Comparison of ENCODE assay signal across 8 mouse cellular contexts in genomic region chr5:62765784-62766701, GRCm38 (mm10). TPM values are rescaled to one million over a fixed set of nuclear protein-coding genes. Genes with fewer than 3 reads are reported as not detected.
DNase-seq lines count a peak whose midpoint lies in the region; ATAC-seq and TF ChIP-seq lines count a peak whose summit lies in the region.

Gene Arap2 (minus strand): TSS chr5:62766159.

- ATAC-seq in cerebellum, adult (ENCODE audit: insufficient number of reproducible peaks, low FRiP score, low TSS enrichment), result peak; percentile 32; the same call in 1 of the 2 replicates
- peak; percentile 85 for ATAC-seq in heart, embryonic 14.5 days (ENCODE audit: insufficient number of reproducible peaks, insufficient read depth, low FRiP score, low read depth)
- ATAC-seq in kidney, postnatal 0 days (replicated peaks; ENCODE audit: low FRiP score, low read depth), result peak; percentile 94
- ATAC-seq in liver, embryonic 14.5 days (ENCODE audit: insufficient read depth), result peak; percentile 73
- ATAC-seq in stomach, embryonic 14.5 days (ENCODE audit: insufficient number of reproducible peaks, insufficient read depth, low FRiP score, low read depth), result peak; percentile 89

- peak within 1 kb of the TSS; percentile 76 for H3K9ac ChIP-seq in heart, embryonic 14.5 days (ENCODE audit: low read length)
- peak within 1 kb of the TSS; percentile 63 for H3K9ac ChIP-seq in kidney, postnatal 0 days (ENCODE audit: low read depth, low read length)
- 0 out of 2 replicates have a peak within 1 kb of the TSS, but pooled peaks have one; percentile 28 for H3K9ac ChIP-seq in liver, embryonic 14.5 days (replicated peaks)
- peak within 1 kb of the TSS; percentile 45 for H3K9ac ChIP-seq in stomach, embryonic 14.5 days (replicated peaks; ENCODE audit: low read depth, low read length)

- H3K36me3 ChIP-seq in forebrain, embryonic 10.5 days (replicated peaks), result no peaks in the 10 kb centered on the region
- H3K36me3 ChIP-seq in heart, embryonic 14.5 days (ENCODE audit: control insufficient read depth, insufficient read depth, low read length), result no peaks in the 10 kb centered on the region
- no peaks in the 10 kb centered on the region for H3K36me3 ChIP-seq in kidney, postnatal 0 days (ENCODE audit: insufficient read depth, low read length)
- H3K36me3 ChIP-seq in liver, embryonic 14.5 days (replicated peaks; ENCODE audit: control insufficient read depth, insufficient read depth, low read depth), result no peaks in the 10 kb centered on the region
- H3K36me3 ChIP-seq in stomach, embryonic 14.5 days (ENCODE audit: control insufficient read depth, insufficient read depth, low read length), result no peaks in the 10 kb centered on the region

- no peaks in the 10 kb centered on the region for H3K9me3 ChIP-seq in forebrain, embryonic 10.5 days
- H3K9me3 ChIP-seq in heart, embryonic 14.5 days (ENCODE audit: control insufficient read depth, low read length), result no peaks in the 10 kb centered on the region
- H3K9me3 ChIP-seq in kidney, postnatal 0 days (replicated peaks; ENCODE audit: low read length), result no peaks in the 10 kb centered on the region
- H3K9me3 ChIP-seq in liver, embryonic 14.5 days (ENCODE audit: control insufficient read depth, low read length), result no peaks in the 10 kb centered on the region
- H3K9me3 ChIP-seq in stomach, embryonic 14.5 days (ENCODE audit: control insufficient read depth, low read depth, low read length), result no peaks in the 10 kb centered on the region

- H3K4me1 ChIP-seq in forebrain, embryonic 10.5 days, result 0 out of 2 replicates have a peak, but pooled peaks cover 4% of the 10 kb centered on the region
- peaks cover 7 to 15% of the 10 kb centered on the region in 2 experiments for H3K4me1 ChIP-seq in heart, embryonic 14.5 days (ENCODE audit: control insufficient read depth in 2 of 2, insufficient read depth in 2 of 2, low read length in 2 of 2)
- H3K4me1 ChIP-seq in kidney, postnatal 0 days (replicated peaks; ENCODE audit: insufficient read depth, low read length), result no peaks in the 10 kb centered on the region
- H3K4me1 ChIP-seq in liver, embryonic 14.5 days (replicated peaks; ENCODE audit: control insufficient read depth in 2 of 2, insufficient read depth in 2 of 2, low read length in 1 of 2), result peaks cover 0 to 9% of the 10 kb centered on the region in 2 experiments; a peak in 3 of 4 replicates
- 0 out of 2 replicates have a peak, but pooled peaks cover 7% of the 10 kb centered on the region for H3K4me1 ChIP-seq in stomach, embryonic 14.5 days (ENCODE audit: control insufficient read depth, insufficient read depth, low read length)

- WGBS in forebrain, embryonic 10.5 days, result 3% methylated on average over 100 of the region's 106 CpGs
- WGBS in heart, embryonic 14.5 days, result under 1% methylated on average over 95 of the region's 106 CpGs
- under 1% methylated on average over 88 of the region's 106 CpGs for WGBS in kidney, postnatal 0 days
- WGBS in liver, embryonic 14.5 days (ENCODE audit: insufficient replicate concordance), result under 1% methylated on average over 83 of the region's 106 CpGs
- WGBS in stomach, embryonic 14.5 days, result under 1% methylated on average over 86 of the region's 106 CpGs

- H3K4me2 ChIP-seq in heart, embryonic 14.5 days (ENCODE audit: low read length), result peak within 1 kb of the TSS; percentile 74
- peak within 1 kb of the TSS; percentile 85 for H3K4me2 ChIP-seq in kidney, postnatal 0 days (ENCODE audit: low read length)
- peak within 1 kb of the TSS; percentile 57 for H3K4me2 ChIP-seq in liver, embryonic 14.5 days (ENCODE audit: low read depth)
- peak within 1 kb of the TSS; percentile 69 for H3K4me2 ChIP-seq in stomach, embryonic 14.5 days (replicated peaks; ENCODE audit: low read depth, low read length)

- H3K27ac ChIP-seq in forebrain, embryonic 10.5 days, result peak within 1 kb of the TSS; percentile 78
- 0 out of 4 replicates have a peak within 1 kb of the TSS, but pooled peaks of 1 of the 2 experiments have one; percentile 2 for H3K27ac ChIP-seq in heart, embryonic 14.5 days (replicated peaks in 1 of 2; ENCODE audit: control insufficient read depth in 1 of 2, insufficient read depth in 1 of 2, low read depth in 2 of 2, low read length in 2 of 2)
- H3K27ac ChIP-seq in kidney, postnatal 0 days, result peak within 1 kb of the TSS; percentile 50; the same call in 1 of the 2 replicates
- H3K27ac ChIP-seq in liver, embryonic 14.5 days, result no peak within 1 kb of the TSS
- peak within 1 kb of the TSS; percentile 55; the same call in 1 of the 2 replicates for H3K27ac ChIP-seq in stomach, embryonic 14.5 days (ENCODE audit: low read length)

- H3K27me3 ChIP-seq in forebrain, embryonic 10.5 days (ENCODE audit: poor library complexity, severe bottlenecking), result peaks cover 24% of the 10 kb centered on the region
- H3K27me3 ChIP-seq in heart, embryonic 14.5 days (ENCODE audit: control insufficient read depth, insufficient read depth, low read length), result no peaks in the 10 kb centered on the region
- no peaks in the 10 kb centered on the region for H3K27me3 ChIP-seq in kidney, postnatal 0 days (ENCODE audit: insufficient read depth, low read length)
- H3K27me3 ChIP-seq in liver, embryonic 14.5 days (ENCODE audit: control insufficient read depth, insufficient read depth, low read length), result peaks cover 9% of the 10 kb centered on the region
- no peaks in the 10 kb centered on the region for H3K27me3 ChIP-seq in stomach, embryonic 14.5 days (ENCODE audit: control insufficient read depth, insufficient read depth, low read length)

- TF ChIP-seq CTCF in kidney, postnatal 0 days (IDR thresholded peaks at IDR 0.05; ENCODE audit: low read depth), result no peak
- no peak for TF ChIP-seq CTCF in liver, embryonic 14.5 days (IDR thresholded peaks at IDR 0.05; ENCODE audit: low read depth)

- DNase-seq in cerebellum, adult 9-10 months, result no peak
- peak; percentile 17 for DNase-seq in forebrain, embryonic 10.5 days (ENCODE audit: extremely low spot score, low spot score)
- peak; percentile 60 for DNase-seq in kidney, postnatal 0 days (ENCODE audit: low spot score)
- DNase-seq in liver, embryonic 14.5 days (ENCODE audit: low read depth in 3 of 3, low spot score in 3 of 3), result no peak
- DNase-seq in natural killer cell, adult 2 months (ENCODE audit: low spot score in 2 of 2), result peak; percentile 43 to 74

- TF ChIP-seq EP300 in liver, embryonic 14.5 days (IDR thresholded peaks at IDR 0.05; ENCODE audit: low read depth), result no peak

- peak within 1 kb of the TSS; percentile 71 for H3K4me3 ChIP-seq in forebrain, embryonic 10.5 days
- H3K4me3 ChIP-seq in heart, embryonic 14.5 days (ENCODE audit: control insufficient read depth in 1 of 2, insufficient read depth in 1 of 2, low read depth in 1 of 2, low read length in 2 of 2), result peak within 1 kb of the TSS; percentile 69 to 87
- H3K4me3 ChIP-seq in kidney, postnatal 0 days (replicated peaks; ENCODE audit: low read depth, low read length), result peak within 1 kb of the TSS; percentile 62
- H3K4me3 ChIP-seq in liver, embryonic 14.5 days (ENCODE audit: insufficient read depth in 1 of 2, low read depth in 2 of 2, low read length in 2 of 2), result peak within 1 kb of the TSS; percentile 52 to 59
- H3K4me3 ChIP-seq in stomach, embryonic 14.5 days (ENCODE audit: low read depth, low read length), result peak within 1 kb of the TSS; percentile 53

RNA-seq across cellular contexts. Expression of gene Arap2, which starts in this region (rescaled TPM):
- polyA plus RNA-seq in forebrain, embryonic 10.5 days (2016; fragmentation: Nextera tagmentation; extraction: Ambion mirVana), result 1.4 and 2.1 TPM in 2 replicates
- polyA plus RNA-seq in heart, embryonic 14.5 days (2014; fragmentation: Nextera tagmentation; extraction: Ambion mirVana), result 2.9 and 4.9 TPM in 2 replicates
- 5.4 and 9.5 TPM in 2 replicates for polyA plus RNA-seq in kidney, postnatal 0 days (2015; fragmentation: Nextera tagmentation; extraction: Ambion mirVana)
- polyA plus RNA-seq in liver, embryonic 14.5 days (2012; rRNA removed), result 0.82 and 1.1 TPM in 2 replicates
- polyA plus RNA-seq in liver, embryonic 14.5 days (2014; fragmentation: Nextera tagmentation; extraction: Ambion mirVana), result 1.5 and 1.7 TPM in 2 replicates
- 10.5 and 11.2 TPM in 2 replicates for polyA plus RNA-seq in stomach, embryonic 14.5 days (2014; fragmentation: Nextera tagmentation; extraction: Ambion mirVana)

Comparison
In these comparisons a context has a peak if more than half of its experiments do, and no peak if none do; other contexts are left out.
1. ATAC-seq: peak in every context shown above with its lines; median percentile 94 in kidney, postnatal 0 days; 89 in stomach, embryonic 14.5 days; 85 in heart, embryonic 14.5 days; 73 in liver, embryonic 14.5 days; 32 in cerebellum, adult.
2. DNase-seq: peak in forebrain, embryonic 10.5 days (single experiment), kidney, postnatal 0 days (single experiment) and natural killer cell, adult 2 months (2 of 2); none in cerebellum, adult 9-10 months (single experiment) and liver, embryonic 14.5 days (0 of 3).
3. Peak in every context shown above with its lines, with median percentiles within 50 percentile points of each other: H3K4me3 ChIP-seq, H3K4me2 ChIP-seq and H3K9ac ChIP-seq.